Mouse (Mus musculus): ENCODE results near the gene Ylpm1. TPM values are rescaled to one million over a fixed set of nuclear protein-coding genes. Genes with fewer than 3 reads are reported as not detected.

The Ylpm1 gene
- total and polyA plus RNA-seq, 2 experiments from 2014 or later: 29.2 to 43.2 TPM

DNA sequence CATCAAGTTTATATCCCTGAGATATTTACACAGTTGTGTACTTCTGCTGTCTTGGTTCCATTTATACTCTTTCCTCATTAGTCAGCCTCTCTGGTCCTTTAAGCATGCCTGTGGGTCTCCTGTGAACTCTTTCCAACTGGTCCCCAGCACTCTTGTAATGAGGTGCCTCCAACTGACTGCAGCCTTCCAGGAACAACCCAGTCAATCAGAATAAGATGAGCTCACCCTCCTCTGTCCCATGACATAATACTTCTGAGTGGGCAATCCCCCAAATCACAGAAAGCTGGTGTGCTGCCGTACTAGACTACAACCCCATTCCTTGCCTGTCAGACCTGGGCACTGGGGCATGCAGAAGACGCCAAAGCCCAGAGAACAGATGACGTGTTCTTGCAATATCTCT lies 39.8 kb upstream of the Ylpm1 start:
- DNase-seq (ENCODE audit: low spot score) (no peak), ATAC-seq (ENCODE audit: low FRiP score) (no peak)
- Histone ChIP-seq H3K27ac (ENCODE audit: low read depth, low read length) (no peak overlapping the region), H3K4me2 (ENCODE audit: low read depth, low read length, poor library complexity, severe bottlenecking) (no peak overlapping the region), H3K9me3 (ENCODE audit: low read length) (no peaks in the 10 kb centered on the region), H3K36me3 (ENCODE audit: insufficient read depth, low read length) (peaks cover 3% of the 10 kb centered on the region; the same call in 1 of the 2 replicates), H3K4me3 (ENCODE audit: low read depth, low read length) (no peak overlapping the region), H3K27me3 (ENCODE audit: insufficient read depth, low read length) (no peaks in the 10 kb centered on the region), H3K4me1 (ENCODE audit: insufficient read depth, low read length) (no peaks in the 10 kb centered on the region), H3K9ac (replicated peaks; ENCODE audit: low read length, poor library complexity, severe bottlenecking) (no peak overlapping the region)
- 97% methylated on average over 3 of the region's 3 CpGs for WGBS
- no peak for TF ChIP-seq CTCF (IDR thresholded peaks at IDR 0.05)

DNA sequence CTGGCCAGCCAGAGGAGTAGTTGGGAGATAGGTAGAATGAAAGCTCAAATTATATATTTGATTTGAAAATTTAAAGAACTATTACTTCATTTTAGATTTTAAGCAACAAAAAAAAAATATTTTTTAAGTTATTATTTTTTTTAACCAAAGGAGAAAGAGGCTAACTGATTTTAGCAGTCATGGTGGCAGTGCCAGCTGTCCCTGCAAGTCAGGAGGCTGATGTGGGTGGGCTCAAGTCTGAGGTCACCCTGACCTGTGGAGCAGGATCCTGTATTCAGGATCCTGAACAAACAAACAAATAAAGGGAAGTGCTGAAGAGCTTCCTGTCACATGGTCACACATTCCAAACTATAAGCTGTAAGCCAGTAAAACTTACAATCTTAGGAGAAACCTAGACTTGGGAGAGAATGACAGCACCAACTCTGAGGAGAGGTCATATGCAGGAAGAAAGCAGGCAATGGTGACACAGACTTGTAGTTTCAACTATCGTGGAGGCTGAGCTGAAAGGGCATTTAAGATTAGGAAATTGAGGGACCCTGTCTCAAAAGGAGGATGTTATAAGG lies 37.2 kb upstream of the Ylpm1 start:
- TF ChIP-seq CTCF (IDR thresholded peaks at IDR 0.05): no peak
- H3K9me3 ChIP-seq (ENCODE audit: low read length): no peaks in the 10 kb centered on the region
- H3K4me1 ChIP-seq (ENCODE audit: insufficient read depth, low read length): no peaks in the 10 kb centered on the region
- H3K27me3 ChIP-seq (ENCODE audit: insufficient read depth, low read length): no peaks in the 10 kb centered on the region
- H3K4me2 ChIP-seq (ENCODE audit: low read depth, low read length, poor library complexity, severe bottlenecking): no peak overlapping the region
- H3K36me3 ChIP-seq (ENCODE audit: insufficient read depth, low read length): peaks cover 3% of the 10 kb centered on the region; the same call in 1 of the 2 replicates
- no peak overlapping the region for H3K4me3 ChIP-seq (ENCODE audit: low read depth, low read length)
- no peak for ATAC-seq (ENCODE audit: low FRiP score)
- no peak overlapping the region for H3K27ac ChIP-seq (ENCODE audit: low read depth, low read length)
- DNase-seq (ENCODE audit: low spot score): no peak
- 97% methylated on average over 1 of the region's 1 CpGs for WGBS
- H3K9ac ChIP-seq (replicated peaks; ENCODE audit: low read length, poor library complexity, severe bottlenecking): no peak overlapping the region

DNA sequence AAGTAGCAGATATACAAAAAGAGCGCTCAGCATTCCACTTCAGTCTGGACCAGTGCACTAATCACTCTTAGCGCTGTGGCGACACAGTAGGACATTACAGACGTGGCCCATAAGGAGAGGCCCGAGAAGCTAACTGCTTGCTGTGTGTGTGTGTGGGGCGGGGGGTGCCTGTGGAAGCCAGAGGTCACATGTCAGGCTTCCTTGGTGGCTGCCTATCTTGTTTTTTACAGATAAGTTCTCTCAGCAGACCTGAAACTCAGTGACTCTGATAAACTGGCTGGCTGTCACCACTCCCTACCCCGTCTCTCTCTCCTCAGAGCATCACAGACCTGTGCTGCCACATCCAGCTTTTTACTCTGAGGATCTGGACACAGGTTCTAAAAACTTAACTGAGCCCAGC lies 33.5 kb upstream of the Ylpm1 start:
- no peak overlapping the region for H3K27ac ChIP-seq (ENCODE audit: low read depth, low read length)
- WGBS: 87% methylated on average over 7 of the region's 7 CpGs
- H3K4me3 ChIP-seq (ENCODE audit: low read depth, low read length): no peak overlapping the region
- H3K36me3 ChIP-seq (ENCODE audit: insufficient read depth, low read length): peaks cover 9% of the 10 kb centered on the region; the same call in 1 of the 2 replicates
- no peaks in the 10 kb centered on the region for H3K9me3 ChIP-seq (ENCODE audit: low read length)
- no peaks in the 10 kb centered on the region for H3K4me1 ChIP-seq (ENCODE audit: insufficient read depth, low read length)
- DNase-seq (ENCODE audit: low spot score) (no peak), ATAC-seq (ENCODE audit: low FRiP score) (no peak)
- no peaks in the 10 kb centered on the region for H3K27me3 ChIP-seq (ENCODE audit: insufficient read depth, low read length)
- no peak overlapping the region for H3K9ac ChIP-seq (replicated peaks; ENCODE audit: low read length, poor library complexity, severe bottlenecking)
- TF ChIP-seq CTCF (IDR thresholded peaks at IDR 0.05): no peak
- no peak overlapping the region for H3K4me2 ChIP-seq (ENCODE audit: low read depth, low read length, poor library complexity, severe bottlenecking)

DNA sequence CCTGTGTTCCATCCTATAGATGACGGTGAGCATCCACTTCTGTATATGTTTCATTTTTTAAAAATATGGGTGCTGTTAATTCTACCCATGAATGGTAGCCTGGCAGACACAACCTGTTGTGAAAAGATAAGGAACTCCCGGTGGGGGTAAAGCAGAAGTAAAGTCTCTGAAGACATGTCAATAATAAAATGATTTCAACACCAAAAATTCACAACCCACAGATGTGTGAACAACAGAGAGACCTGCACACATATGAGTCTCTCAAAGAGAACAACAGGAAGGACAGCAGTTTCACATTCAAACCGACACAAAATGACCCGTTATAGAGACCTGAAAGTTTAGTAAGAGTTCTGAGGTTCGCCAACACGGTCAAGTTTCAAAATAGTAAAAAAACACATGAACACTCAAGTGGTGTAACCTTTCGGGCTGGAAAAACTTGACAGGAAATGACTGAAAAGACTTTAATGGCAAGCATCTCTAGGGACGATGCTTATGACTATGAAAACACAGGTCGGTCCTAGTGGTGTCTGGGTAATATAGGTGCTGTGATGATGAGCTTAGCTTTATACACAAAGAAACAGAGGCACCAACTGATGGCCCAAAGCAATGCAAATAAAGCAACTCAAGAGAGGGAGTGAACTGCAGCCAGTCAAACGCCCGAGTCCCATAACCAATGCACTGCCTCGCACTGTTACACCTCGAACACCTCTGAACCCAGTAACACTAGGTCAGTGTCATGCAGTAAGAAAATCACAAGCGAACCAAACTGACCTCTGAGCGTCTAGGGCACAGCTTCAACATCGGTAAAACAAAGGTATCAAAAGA lies 27.1 kb upstream of the Ylpm1 start:
- ATAC-seq (ENCODE audit: low FRiP score): no peak
- Histone ChIP-seq H3K36me3 (ENCODE audit: insufficient read depth, low read length) (peaks cover 10% of the 10 kb centered on the region; the same call in 1 of the 2 replicates), H3K27ac (ENCODE audit: low read depth, low read length) (no peak overlapping the region), H3K4me2 (ENCODE audit: low read depth, low read length, poor library complexity, severe bottlenecking) (peak overlapping the region; percentile 95), H3K4me1 (ENCODE audit: insufficient read depth, low read length) (peaks cover 12% of the 10 kb centered on the region), H3K9me3 (ENCODE audit: low read length) (no peaks in the 10 kb centered on the region), H3K27me3 (ENCODE audit: insufficient read depth, low read length) (no peaks in the 10 kb centered on the region), H3K9ac (replicated peaks; ENCODE audit: low read length, poor library complexity, severe bottlenecking) (no peak overlapping the region), H3K4me3 (ENCODE audit: low read depth, low read length) (peak overlapping the region; percentile 89)
- WGBS: 85% methylated on average over 16 of the region's 16 CpGs
- no peak for TF ChIP-seq CTCF (IDR thresholded peaks at IDR 0.05)
- DNase-seq (ENCODE audit: low spot score): no peak

DNA sequence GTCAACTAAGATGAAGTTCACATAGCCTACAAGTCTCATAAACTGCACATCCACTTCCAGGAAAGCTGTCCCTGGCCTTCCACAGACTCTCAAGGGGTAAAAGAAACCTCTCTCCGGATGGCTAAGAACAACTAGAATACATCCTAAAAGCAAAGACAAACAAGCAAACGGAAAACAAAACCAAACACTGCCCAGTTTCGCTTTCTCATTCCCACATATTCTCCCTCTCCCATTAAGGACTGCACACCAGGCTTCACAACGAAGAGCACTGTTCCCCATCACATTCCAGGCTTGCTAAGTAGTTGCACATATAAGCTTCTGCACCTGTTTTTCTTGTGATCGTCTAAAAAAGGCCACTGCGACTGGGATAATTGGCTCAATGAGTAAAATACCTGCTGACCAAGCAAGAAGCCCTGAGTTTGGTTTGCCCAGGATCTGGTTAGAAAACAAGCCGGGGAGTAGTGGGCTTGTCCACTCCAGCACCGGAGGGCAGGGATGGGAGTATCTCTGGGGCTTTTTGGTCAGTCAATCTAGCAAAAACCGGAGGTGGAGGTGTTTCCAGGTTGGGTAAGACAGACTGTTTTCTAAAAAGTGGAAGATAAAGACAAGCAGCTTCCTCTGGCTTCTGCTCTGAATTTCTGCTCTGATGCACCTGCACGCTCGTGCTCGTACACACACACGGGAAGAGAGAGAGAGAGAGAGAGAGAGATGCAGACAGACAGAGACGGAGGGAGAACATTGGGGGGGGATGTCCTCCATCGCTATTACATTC lies 26.3 kb upstream of the Ylpm1 start:
- Histone ChIP-seq H3K27ac (ENCODE audit: low read depth, low read length) (peak overlapping the region; percentile 70), H3K4me3 (ENCODE audit: low read depth, low read length) (peak overlapping the region; percentile 89), H3K4me1 (ENCODE audit: insufficient read depth, low read length) (peaks cover 12% of the 10 kb centered on the region), H3K27me3 (ENCODE audit: insufficient read depth, low read length) (no peaks in the 10 kb centered on the region), H3K9ac (replicated peaks; ENCODE audit: low read length, poor library complexity, severe bottlenecking) (peak overlapping the region; percentile 84), H3K36me3 (ENCODE audit: insufficient read depth, low read length) (peaks cover 6% of the 10 kb centered on the region; the same call in 1 of the 2 replicates), H3K4me2 (ENCODE audit: low read depth, low read length, poor library complexity, severe bottlenecking) (peak overlapping the region; percentile 95), H3K9me3 (ENCODE audit: low read length) (no peaks in the 10 kb centered on the region)
- WGBS: 25% methylated on average over 15 of the region's 15 CpGs
- DNase-seq (ENCODE audit: low spot score) (no peak), ATAC-seq (ENCODE audit: low FRiP score) (no peak)
- no peak for TF ChIP-seq CTCF (IDR thresholded peaks at IDR 0.05)
